Comparison of ENCODE assay signal across 8 mouse cellular contexts in genomic region chr12:112091054-112091453, GRCm38 (mm10). TPM values are rescaled to one million over a fixed set of nuclear protein-coding genes. Genes with fewer than 3 reads are reported as not detected.
DNase-seq lines count a peak whose midpoint lies in the region; ATAC-seq and TF ChIP-seq lines count a peak whose summit lies in the region.

No protein-coding gene starts in this region.

- peaks cover 39% of the 10 kb centered on the region for H3K27me3 ChIP-seq in E14TG2a.4 (ENCODE audit: insufficient read depth, low read length)
- peaks cover 9% of the 10 kb centered on the region; the same call in 1 of the 2 replicates for H3K27me3 ChIP-seq in embryonic facial prominence, embryonic 15.5 days
- H3K27me3 ChIP-seq in heart, embryonic 13.5 days (replicated peaks): peaks cover 26% of the 10 kb centered on the region
- peaks cover 23% of the 10 kb centered on the region for H3K27me3 ChIP-seq in kidney, embryonic 15.5 days
- peaks cover 9% of the 10 kb centered on the region for H3K27me3 ChIP-seq in limb, embryonic 12.5 days

- H3K4me2 ChIP-seq in embryonic facial prominence, embryonic 15.5 days (replicated peaks): peak overlapping the region; percentile 32
- peak overlapping the region; percentile 42; the same call in 1 of the 2 replicates for H3K4me2 ChIP-seq in heart, embryonic 13.5 days
- peak overlapping the region; percentile 20; the same call in 1 of the 2 replicates for H3K4me2 ChIP-seq in kidney, embryonic 15.5 days
- H3K4me2 ChIP-seq in limb, embryonic 12.5 days: peak overlapping the region; percentile 13; the same call in 1 of the 2 replicates

- no peak for TF ChIP-seq POLR2A in bone marrow, adult 2 months (IDR thresholded peaks at IDR 0.05; ENCODE audit: borderline replicate concordance, control insufficient read depth, low read depth, low read length)

- peak; percentile 44 for DNase-seq in naive thymus-derived CD4-positive, alpha-beta T cell, adult 2 months (ENCODE audit: low read depth)
- DNase-seq in thymus, postnatal 0 days (ENCODE audit: low spot score): peak; percentile 63

- TF ChIP-seq CTCF in E14TG2a.4 (conservative IDR thresholded peaks at IDR 0.05; ENCODE audit: low read length): peak; percentile 82
- TF ChIP-seq CTCF in bone marrow, adult 2 months (IDR thresholded peaks at IDR 0.05; ENCODE audit: control insufficient read depth, insufficient read depth, low read length): peak; percentile 68

- H3K4me3 ChIP-seq in E14TG2a.4 (replicated peaks; ENCODE audit: low read length): no peak overlapping the region; the same call in 1 of the 2 replicates
- H3K4me3 ChIP-seq in bone marrow, adult 2 months (replicated peaks; ENCODE audit: control insufficient read depth, low read depth, low read length): no peak overlapping the region
- H3K4me3 ChIP-seq in embryonic facial prominence, embryonic 15.5 days (replicated peaks): 0 out of 2 replicates have a peak overlapping the region, but pooled peaks have one; percentile 3
- H3K4me3 ChIP-seq in heart, embryonic 13.5 days: no peak overlapping the region
- no peak overlapping the region for H3K4me3 ChIP-seq in kidney, embryonic 15.5 days (replicated peaks)
- H3K4me3 ChIP-seq in limb, embryonic 12.5 days (replicated peaks): no peak overlapping the region

- no peak overlapping the region for H3K27ac ChIP-seq in bone marrow, adult 2 months (ENCODE audit: control insufficient read depth, insufficient read depth, low read depth, low read length, poor library complexity)
- no peak overlapping the region for H3K27ac ChIP-seq in embryonic facial prominence, embryonic 15.5 days (replicated peaks)
- no peak overlapping the region for H3K27ac ChIP-seq in heart, embryonic 13.5 days (replicated peaks)
- H3K27ac ChIP-seq in kidney, embryonic 15.5 days: no peak overlapping the region
- H3K27ac ChIP-seq in limb, embryonic 12.5 days: no peak overlapping the region

- H3K9me3 ChIP-seq in E14TG2a.4 (ENCODE audit: low read length): no peaks in the 10 kb centered on the region
- H3K9me3 ChIP-seq in embryonic facial prominence, embryonic 15.5 days (replicated peaks): no peaks in the 10 kb centered on the region
- no peaks in the 10 kb centered on the region for H3K9me3 ChIP-seq in heart, embryonic 13.5 days
- H3K9me3 ChIP-seq in kidney, embryonic 15.5 days (replicated peaks): no peaks in the 10 kb centered on the region
- no peaks in the 10 kb centered on the region for H3K9me3 ChIP-seq in limb, embryonic 12.5 days

- H3K4me1 ChIP-seq in E14TG2a.4 (replicated peaks; ENCODE audit: low read depth, low read length): peaks cover 6% of the 10 kb centered on the region
- no peaks in the 10 kb centered on the region for H3K4me1 ChIP-seq in bone marrow, adult 2 months (ENCODE audit: control insufficient read depth, insufficient read depth, low read length)
- 0 out of 2 replicates have a peak, but pooled peaks cover 5% of the 10 kb centered on the region for H3K4me1 ChIP-seq in embryonic facial prominence, embryonic 15.5 days
- peaks cover 12% of the 10 kb centered on the region for H3K4me1 ChIP-seq in heart, embryonic 13.5 days
- H3K4me1 ChIP-seq in kidney, embryonic 15.5 days: peaks cover 14% of the 10 kb centered on the region
- H3K4me1 ChIP-seq in limb, embryonic 12.5 days (replicated peaks): peaks cover 15% of the 10 kb centered on the region; the same call in 1 of the 2 replicates

- 5% methylated on average over 12 of the region's 12 CpGs for WGBS in bone marrow, adult 2 months
- 3% methylated on average over 12 of the region's 12 CpGs for WGBS in embryonic facial prominence, embryonic 15.5 days
- WGBS in heart, embryonic 13.5 days: 7% methylated on average over 12 of the region's 12 CpGs
- WGBS in kidney, embryonic 15.5 days: 8% methylated on average over 12 of the region's 12 CpGs
- 7% methylated on average over 12 of the region's 12 CpGs for WGBS in limb, embryonic 12.5 days

- H3K36me3 ChIP-seq in E14TG2a.4 (ENCODE audit: insufficient read depth, low read length): no peaks in the 10 kb centered on the region
- H3K36me3 ChIP-seq in embryonic facial prominence, embryonic 15.5 days: no peaks in the 10 kb centered on the region
- no peaks in the 10 kb centered on the region for H3K36me3 ChIP-seq in heart, embryonic 13.5 days
- H3K36me3 ChIP-seq in kidney, embryonic 15.5 days: no peaks in the 10 kb centered on the region
- H3K36me3 ChIP-seq in limb, embryonic 12.5 days: no peaks in the 10 kb centered on the region

- no peak overlapping the region for H3K9ac ChIP-seq in embryonic facial prominence, embryonic 15.5 days
- no peak overlapping the region for H3K9ac ChIP-seq in heart, embryonic 13.5 days
- no peak overlapping the region for H3K9ac ChIP-seq in kidney, embryonic 15.5 days
- H3K9ac ChIP-seq in limb, embryonic 12.5 days (replicated peaks): no peak overlapping the region

- ATAC-seq in embryonic facial prominence, embryonic 15.5 days (ENCODE audit: insufficient number of reproducible peaks, low FRiP score, low TSS enrichment, low read depth): no peak
- ATAC-seq in heart, embryonic 13.5 days (ENCODE audit: extremely low read depth, insufficient number of reproducible peaks, low FRiP score, low TSS enrichment): no peak
- ATAC-seq in kidney, embryonic 15.5 days (replicated peaks; ENCODE audit: low FRiP score): peak; percentile 67; the same call in 1 of the 2 replicates
- 0 out of 2 replicates have a peak, but pooled peaks have one; percentile 63 for ATAC-seq in limb, embryonic 12.5 days (ENCODE audit: insufficient number of reproducible peaks, insufficient read depth, low FRiP score, low TSS enrichment, low read depth)

RNA-seq across cellular contexts. Expression of gene Aspg, which starts 15.4 kb away (rescaled TPM):
- not detected in 2 replicates for polyA plus RNA-seq in bone marrow, adult 2 months (2011; ENCODE audit: insufficient read depth, insufficient read length, low replicate concordance, missing spikeins)
- 4.8 and 6.2 TPM in 2 replicates for polyA plus RNA-seq in embryonic facial prominence, embryonic 15.5 days (2015; fragmentation: Nextera tagmentation; extraction: Ambion mirVana)
- polyA plus RNA-seq in heart, embryonic 13.5 days (2015; fragmentation: Nextera tagmentation; extraction: Ambion mirVana): 0.38 and 1.1 TPM in 2 replicates
- 1.9 and 3.1 TPM in 2 replicates for polyA plus RNA-seq in kidney, embryonic 15.5 days (2015; fragmentation: Nextera tagmentation; extraction: Ambion mirVana)
- polyA plus RNA-seq in limb, embryonic 12.5 days (2016; fragmentation: Nextera tagmentation; extraction: Ambion mirVana): 3.1 and 3.4 TPM in 2 replicates
- 0.82 and 0.85 TPM in 2 replicates for polyA plus RNA-seq in thymus, postnatal 0 days (2015; fragmentation: Nextera tagmentation; extraction: Ambion mirVana)

RNA-seq across cellular contexts. Expression of gene Kif26a, which starts 55.0 kb away (rescaled TPM):
- 0.38 TPM in 1 of 2 replicates, not detected in the other for polyA plus RNA-seq in bone marrow, adult 2 months (2011; ENCODE audit: insufficient read depth, insufficient read length, low replicate concordance, missing spikeins)
- polyA plus RNA-seq in embryonic facial prominence, embryonic 15.5 days (2015; fragmentation: Nextera tagmentation; extraction: Ambion mirVana): 7.9 and 9.5 TPM in 2 replicates
- polyA plus RNA-seq in heart, embryonic 13.5 days (2015; fragmentation: Nextera tagmentation; extraction: Ambion mirVana): 1.6 TPM in 2 replicates
- polyA plus RNA-seq in kidney, embryonic 15.5 days (2015; fragmentation: Nextera tagmentation; extraction: Ambion mirVana): 3.6 and 4.5 TPM in 2 replicates
- 6.6 and 6.7 TPM in 2 replicates for polyA plus RNA-seq in limb, embryonic 12.5 days (2016; fragmentation: Nextera tagmentation; extraction: Ambion mirVana)
- polyA plus RNA-seq in thymus, postnatal 0 days (2015; fragmentation: Nextera tagmentation; extraction: Ambion mirVana): 0.87 and 0.92 TPM in 2 replicates

Comparison
In these comparisons a context has a peak if more than half of its experiments do, and no peak if none do; other contexts are left out.
1. ATAC-seq: peak in kidney, embryonic 15.5 days (single experiment) and limb, embryonic 12.5 days (single experiment); none in embryonic facial prominence, embryonic 15.5 days (single experiment) and heart, embryonic 13.5 days (single experiment).
2. Peak in every context shown above with its lines, with median percentiles within 50 percentile points of each other: H3K4me2 ChIP-seq.